Mouse (Mus musculus) megakaryocyte-erythroid progenitor cell, adult 5-6 weeks (primary cell): ENCODE measurements around the gene Mas1. TPM values are rescaled to one million over a fixed set of nuclear protein-coding genes. Genes with fewer than 3 reads are reported as not detected.
A peak's percentile ranks its signal among the peaks of the same experiment; 100 is the strongest.
"Not testable (repeated sequence)": the region's sequence is repeated elsewhere in the genome, so short reads cannot be mapped to it uniquely, and the experiment has no call there.

Source experiments
- ATAC-seq: replicated peaks from 2 replicates; pipeline ENCODE4 v1.8.0; 2016; ENCODE audit warnings: mild to moderate bottlenecking, inconsistent platforms; ENCODE audit not compliant: severe bottlenecking, poor library complexity, low FRiP score, low TSS enrichment
- total RNA-seq, 2 experiments: library from RNA; stranded (forward) in 1 of 2; stranded (reverse) in 1 of 2; fragments of 200-1000, 215-1000 nt in 1 of 2; fragments of >200 nt in 1 of 2; fragmentation: Nextera tagmentation in 1 of 2; gene quantifications; 2 replicates each; pipeline ENCODE4 v1.2.3; 2014 to 2017

Mas1 gene
- not detected in 2 replicates for total RNA-seq (2014; fragmentation: Nextera tagmentation)
- not detected in 2 replicates for total RNA-seq (2017)

GRCm38 (mm10) chr17:12868043-12868442 lies at the start of gene Mas1:
Gene Mas1, minus strand, starts transcription at chr17:12868143.
- no peak for ATAC-seq

- ATAC-seq = peak; percentile 65
These were observed 48.8 kb upstream of the Mas1 start for GRCm38 (mm10) chr17:12916588-12917380.

- peak; percentile 96 for ATAC-seq
These were observed 48.1 kb upstream of the Mas1 start, which contains the start of gene Mrpl18 for GRCm38 (mm10) chr17:12915881-12916583. Gene Mrpl18, minus strand, starts transcription at chr17:12916345.

DNA sequence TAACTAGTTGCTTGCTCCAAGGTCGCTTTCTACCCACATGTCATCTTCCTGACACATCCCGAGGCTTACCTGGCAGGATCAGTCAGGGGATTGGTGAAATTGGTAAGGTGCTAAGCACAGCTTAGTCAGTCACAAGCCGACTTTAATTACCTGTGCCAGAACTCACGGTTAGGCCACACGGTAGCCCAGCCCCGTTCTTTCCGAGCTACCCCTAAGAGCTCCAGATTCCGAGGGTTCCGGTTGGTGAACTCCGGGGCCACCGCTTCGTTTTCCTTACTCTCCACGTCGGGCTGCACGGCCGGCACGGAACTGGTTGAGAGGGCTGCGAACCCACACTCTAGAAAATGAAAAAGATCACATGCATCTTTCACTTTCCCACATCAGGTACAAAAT lies 47.5 kb upstream of the Mas1 start, which contains the start of gene Tcp1:
Gene Tcp1, plus strand, starts transcription at position 214 of the 393 bp plus-strand sequence.
- ATAC-seq = peak; percentile 11; the same call in 1 of the 2 replicates

DNA sequence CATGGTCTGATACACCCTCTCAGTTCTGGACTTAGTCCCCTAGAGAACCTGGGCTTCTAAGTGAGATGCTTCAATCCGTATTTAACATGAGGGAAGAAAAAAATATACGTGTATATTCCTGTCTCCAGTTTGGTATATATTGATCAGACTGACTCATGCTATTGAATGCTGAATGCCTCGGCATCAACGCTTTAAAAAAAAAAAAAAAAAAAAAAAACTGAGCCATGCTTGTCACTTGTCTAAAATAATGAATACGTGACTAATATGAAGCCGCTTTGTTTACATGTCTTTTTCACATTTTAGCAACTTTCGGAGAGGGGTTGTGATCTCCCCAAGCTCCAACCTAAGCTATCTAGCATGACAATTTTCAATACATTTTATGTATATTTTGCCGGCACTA lies 42.4 kb upstream of the Mas1 start:
- no peak for ATAC-seq

DNA sequence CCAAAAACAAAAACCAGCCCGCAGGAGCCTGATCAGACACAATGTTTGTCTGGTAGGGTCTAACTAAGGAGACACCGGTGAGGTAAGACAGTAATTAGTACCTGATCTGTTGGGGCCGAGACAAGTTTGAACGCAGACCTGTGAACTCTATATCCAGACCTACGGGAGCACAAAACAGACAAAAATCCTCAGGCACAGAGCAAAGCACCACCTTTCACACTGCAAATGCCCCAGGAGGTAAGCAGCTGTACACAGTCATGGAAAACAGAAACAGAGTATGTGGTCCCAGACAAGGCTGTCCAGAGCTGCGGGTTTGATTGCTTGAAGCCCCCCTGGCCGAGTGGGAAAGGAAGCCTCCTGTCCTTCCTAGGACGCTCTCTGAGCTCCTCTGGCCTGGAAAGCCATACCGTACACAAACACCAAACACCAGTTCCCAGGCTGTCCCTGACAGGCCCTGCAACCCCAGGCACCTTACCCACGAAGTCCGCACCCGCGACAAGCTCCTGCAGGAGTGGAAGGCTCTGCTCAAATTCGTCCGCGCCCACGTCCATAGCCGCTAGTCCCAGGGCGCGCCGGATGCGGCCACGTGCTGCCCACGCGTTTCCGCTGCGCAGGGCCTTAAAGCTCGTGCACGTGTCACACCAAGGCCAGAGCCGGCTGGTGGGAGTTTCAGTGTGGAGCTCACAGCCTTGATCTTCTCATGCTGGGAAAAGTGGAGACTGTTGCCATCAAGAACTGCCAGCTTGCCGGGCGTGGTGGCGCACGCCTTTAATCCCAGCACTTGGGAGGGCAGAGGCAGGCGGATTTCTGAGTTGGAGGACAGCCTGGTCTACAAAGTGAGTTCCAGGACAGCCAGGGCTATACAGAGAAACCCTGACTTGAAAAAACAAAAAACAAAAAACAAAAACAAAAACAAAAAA lies 41.7 kb upstream of the Mas1 start, which contains the start of gene Pnldc1:
Gene Pnldc1, minus strand, starts transcription at position 870 of the 920 bp plus-strand sequence.
- ATAC-seq = no peak

DNA sequence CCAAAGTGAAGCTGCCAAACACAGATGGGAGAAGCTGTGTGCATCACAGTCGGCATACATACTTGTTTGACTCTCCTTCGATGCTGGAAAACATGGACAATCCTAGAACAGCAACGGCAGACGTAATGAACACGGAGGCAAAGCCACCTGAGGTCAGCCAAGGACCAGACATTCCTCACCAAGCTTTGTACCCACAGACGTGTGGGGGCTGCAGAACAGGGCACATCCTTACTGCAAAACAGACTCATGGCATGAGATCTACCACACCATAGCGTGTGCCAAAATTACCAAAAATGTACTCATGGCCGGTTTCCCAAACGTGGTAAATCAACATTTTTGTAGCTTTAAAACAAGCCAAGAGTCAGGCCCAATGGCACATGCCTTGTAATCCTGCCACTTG lies 38.5 kb upstream of the Mas1 start:
- no peak for ATAC-seq

GRCm38 (mm10) chr17:12905810-12906209 lies 37.9 kb upstream of the Mas1 start:
- no peak for ATAC-seq

- ATAC-seq = no peak
These were observed 36.4 kb upstream of the Mas1 start for GRCm38 (mm10) chr17:12904349-12904748.

- no peak for ATAC-seq
These were observed 35.7 kb upstream of the Mas1 start for GRCm38 (mm10) chr17:12903372-12904333.

DNA sequence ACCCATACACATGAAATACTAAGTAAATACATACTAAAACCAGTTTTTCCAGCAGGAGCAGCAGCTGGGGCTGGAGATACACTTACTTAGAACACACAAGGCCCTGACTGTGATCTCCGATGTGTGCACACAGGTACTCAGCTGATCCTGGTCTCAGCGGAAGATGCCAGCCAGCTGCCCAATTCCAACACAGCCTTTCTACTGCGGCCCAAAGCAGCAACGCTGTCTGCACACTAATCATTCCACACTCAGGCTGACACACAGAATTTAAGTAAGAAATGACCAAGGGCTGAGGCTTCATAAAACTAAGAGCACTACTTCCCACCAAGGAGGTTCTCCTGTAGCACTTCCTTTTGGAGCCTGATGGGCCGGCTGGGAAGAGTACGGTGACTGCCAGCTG lies 34.3 kb upstream of the Mas1 start:
- no peak for ATAC-seq

GRCm38 (mm10) chr17:12898607-12899006 lies 30.7 kb upstream of the Mas1 start:
- not testable (repeated sequence) for ATAC-seq

DNA sequence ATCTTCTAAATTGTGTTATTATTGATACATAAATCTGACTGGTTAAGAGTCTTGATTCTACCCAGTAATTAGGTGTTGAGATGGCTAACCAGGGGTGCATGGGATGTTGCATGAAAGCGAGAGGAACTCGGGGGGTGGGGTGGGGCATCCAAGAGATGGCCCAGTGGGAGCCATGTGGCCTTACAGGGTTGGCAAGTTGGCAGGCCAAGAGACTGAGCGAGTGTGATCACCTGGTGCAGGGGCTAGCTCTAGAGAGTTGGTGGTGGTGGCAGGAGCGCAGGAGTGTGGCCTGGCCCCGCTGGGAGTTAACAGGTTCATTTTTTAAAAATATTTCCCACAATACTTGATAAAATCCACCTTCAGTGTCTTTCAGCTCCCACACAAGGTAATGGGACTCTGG lies 29.7 kb upstream of the Mas1 start:
- ATAC-seq = no peak

DNA sequence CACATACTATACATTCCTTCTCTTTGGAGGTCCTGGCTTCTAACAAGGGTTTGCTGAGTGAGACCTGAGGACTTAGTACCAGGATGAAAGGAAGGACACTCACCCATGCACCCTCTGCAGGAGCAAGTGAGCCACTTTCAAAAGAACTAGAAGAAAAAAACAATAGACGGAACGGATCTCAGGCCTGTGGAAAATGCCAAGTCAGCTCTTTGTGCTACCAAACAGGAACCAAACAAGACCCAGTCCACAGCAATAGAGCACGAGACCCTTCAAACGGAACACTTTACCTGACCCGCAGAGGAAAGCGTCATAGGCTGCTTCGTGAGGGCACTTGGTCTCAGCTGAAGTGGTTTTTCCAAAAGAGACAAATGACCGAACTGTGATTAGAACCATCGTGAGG lies 24.1 kb upstream of the Mas1 start:
- ATAC-seq = no peak

- no peak for ATAC-seq
These were observed 23.1 kb upstream of the Mas1 start for GRCm38 (mm10) chr17:12891054-12891453.

DNA sequence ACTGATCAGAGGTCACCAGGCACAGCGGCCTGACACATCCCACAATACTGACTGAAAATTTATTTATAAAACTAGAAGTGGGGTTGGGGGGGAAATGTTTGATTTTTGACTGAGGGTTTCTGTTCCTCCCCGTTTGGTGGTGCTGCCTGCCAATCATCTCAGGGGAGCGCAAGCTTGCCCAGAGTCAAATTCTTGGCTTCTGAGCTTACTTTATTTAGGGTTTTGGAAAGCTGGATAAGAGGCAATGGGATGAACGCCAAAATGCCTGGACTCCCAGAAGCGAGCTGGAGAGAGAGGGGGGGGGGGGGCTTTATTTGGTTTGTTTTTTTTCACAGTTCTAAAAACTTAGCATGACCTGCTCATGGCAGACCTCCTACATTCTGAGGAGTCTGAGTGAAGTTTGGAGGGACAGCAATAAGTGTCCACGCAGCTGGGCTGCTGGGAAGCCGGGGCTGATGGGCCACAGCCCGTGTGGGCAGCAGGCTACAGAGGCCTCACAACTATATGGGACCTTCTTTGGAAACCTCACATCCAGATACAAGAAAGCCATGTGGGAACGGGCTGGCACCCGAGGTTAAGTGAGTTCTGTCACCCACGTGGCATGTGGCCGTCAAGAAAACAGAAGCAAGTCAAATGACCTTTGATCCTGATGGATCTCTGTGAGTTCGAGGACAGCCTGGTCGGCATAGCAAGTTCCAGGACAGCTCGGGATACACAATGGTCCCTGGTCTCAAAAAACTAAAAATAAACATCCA lies 19.3 kb upstream of the Mas1 start:
- ATAC-seq = no peak

DNA sequence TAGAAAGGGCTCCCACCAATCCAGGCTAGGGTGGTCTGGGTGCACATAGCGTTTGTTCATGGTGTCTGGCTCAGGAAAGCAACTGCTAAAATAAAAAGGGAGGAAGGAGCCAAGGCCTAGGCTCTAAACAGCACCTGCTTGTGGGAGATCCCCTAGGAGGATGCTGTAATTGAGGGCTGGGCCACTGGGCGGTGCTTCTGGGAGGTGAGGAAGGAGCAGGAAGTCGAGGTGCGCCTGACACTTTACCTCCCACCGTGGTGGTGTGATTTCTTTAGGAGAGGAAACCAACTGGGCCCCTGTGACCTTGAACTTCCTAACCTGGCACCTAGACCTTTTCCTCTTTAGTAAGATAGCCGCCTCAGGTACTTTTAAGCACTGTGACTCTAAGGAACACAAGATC lies 18.7 kb upstream of the Mas1 start:
- no peak for ATAC-seq

- ATAC-seq = no peak
These were observed 13.3 kb upstream of the Mas1 start for GRCm38 (mm10) chr17:12881216-12881615.
